Mouse (Mus musculus) G1E (cell line): Measurements from ENCODE around the gene Gapvd1.

Experiments used
- CTCF ChIP-seq: IDR thresholded peaks from 2 replicates; pipeline ENCODE4 v1.5.1; 2012; ENCODE audit warnings: low read depth, low read length, inconsistent platforms, mixed read lengths
- GATA1 ChIP-seq: IDR thresholded peaks from 2 replicates; pipeline ENCODE4 v1.6.1; 2012; ENCODE audit warnings: borderline replicate concordance, low read length, inconsistent platforms, mixed read lengths
- POLR2AphosphoS5 ChIP-seq: IDR thresholded peaks from 2 replicates; pipeline ENCODE4 v1.6.1; 2012; ENCODE audit warnings: low read depth, low read length, inconsistent platforms; ENCODE audit not compliant: insufficient replicate concordance
- TAL1 ChIP-seq: conservative IDR thresholded peaks from 2 replicates; pipeline ENCODE4 v1.6.1; 2012; ENCODE audit warnings: low read depth, low read length, inconsistent platforms, mixed read lengths

DNA sequence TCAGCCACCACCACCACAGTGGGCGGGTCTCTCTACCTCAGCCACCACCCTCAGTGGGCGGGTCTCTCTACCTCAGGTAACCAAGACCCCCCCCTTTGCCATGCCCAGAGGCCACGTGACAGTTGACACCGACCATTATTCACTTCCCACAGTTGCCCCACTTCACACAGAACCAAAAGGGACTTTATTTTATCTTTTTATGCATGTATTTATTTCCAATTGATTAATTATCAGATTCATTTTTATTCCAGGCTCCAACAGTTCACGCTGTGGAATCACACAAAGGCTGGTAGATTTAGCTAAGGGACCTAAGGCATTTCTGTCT lies 108.5 kb downstream of the Gapvd1 start:
- TF ChIP-seq CTCF (no peak), POLR2AphosphoS5 (no peak), GATA1 (no peak), TAL1 (no peak)
